Mouse (Mus musculus): ENCODE measurements around the gene Necab2.

DNA sequence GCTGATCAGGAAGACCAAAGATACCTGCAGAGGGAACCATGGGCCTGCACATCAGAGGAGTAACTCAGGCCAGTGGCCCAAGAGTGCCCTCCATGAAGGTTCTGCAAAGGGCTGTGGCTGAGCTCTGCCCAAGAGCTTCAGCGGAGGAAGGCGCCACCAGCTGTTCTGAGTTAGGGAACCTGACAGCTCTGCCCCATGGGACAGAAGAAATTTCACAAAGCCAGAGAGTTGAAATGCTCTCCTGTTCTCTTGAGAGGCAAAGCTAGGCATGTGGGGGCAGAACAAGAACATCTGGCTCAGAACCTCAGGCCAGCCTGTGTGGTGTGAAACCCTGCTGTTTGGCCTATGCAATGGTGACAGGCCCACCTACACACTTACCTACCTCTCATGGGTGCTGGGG, 53.3 kb downstream of the Necab2 start:
- TF ChIP-seq POLR2A (IDR thresholded peaks at IDR 0.05; ENCODE audit: control insufficient read depth, low read depth, low read length) (no peak), CTCF (IDR thresholded peaks at IDR 0.05; ENCODE audit: control insufficient read depth, insufficient read depth, insufficient replicate concordance, low read depth, low read length) (no peak)
